Mouse (Mus musculus): ENCODE results near the gene Nrn1l. TPM values are rescaled to one million over a fixed set of nuclear protein-coding genes. Genes with fewer than 3 reads are reported as not detected.

The Nrn1l gene
- polyA plus RNA-seq, 1 experiment from 2014 or later = 0.29 TPM

DNA sequence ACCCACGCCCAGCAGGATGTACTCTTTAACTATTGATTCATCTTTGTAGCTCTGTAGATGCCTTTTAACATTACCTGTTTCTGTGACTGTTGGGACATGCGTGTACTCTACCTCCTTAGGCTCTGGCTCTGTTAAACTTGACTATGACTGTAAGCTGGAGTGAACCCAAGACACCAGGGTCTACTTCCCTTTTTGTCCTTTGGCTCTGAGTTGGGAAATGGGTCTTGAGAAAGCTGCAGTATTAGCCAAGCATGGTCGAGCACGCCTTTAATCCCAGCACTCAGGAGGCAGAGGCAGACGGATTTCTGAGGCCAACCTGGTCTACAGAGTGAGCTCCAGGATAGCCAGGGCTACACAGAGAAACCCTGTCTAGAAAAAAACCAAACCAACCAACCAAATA, 34.9 kb upstream of the Nrn1l start:
- ATAC-seq = no peak
- peaks cover 22% of the 10 kb centered on the region for H3K36me3 ChIP-seq
- peak overlapping the region; percentile 95 for H3K27ac ChIP-seq
- 63% methylated on average over 5 of the region's 5 CpGs for WGBS (ENCODE audit: insufficient replicate concordance)
- H3K27me3 ChIP-seq (replicated peaks) = no peaks in the 10 kb centered on the region
- no peaks in the 10 kb centered on the region for H3K9me3 ChIP-seq (replicated peaks)
- H3K4me3 ChIP-seq = no peak overlapping the region
- H3K4me2 ChIP-seq = peak overlapping the region; percentile 98
- peak overlapping the region; percentile 40; the same call in 1 of the 2 replicates for H3K9ac ChIP-seq
- H3K4me1 ChIP-seq = peaks cover 76% of the 10 kb centered on the region

GRCm38 (mm10) chr8:105859314-105859713, 34.1 kb upstream of the Nrn1l start:
- Histone ChIP-seq H3K27ac (peak overlapping the region; percentile 95), H3K36me3 (peaks cover 30% of the 10 kb centered on the region), H3K4me3 (peak overlapping the region; percentile 97), H3K4me1 (peaks cover 83% of the 10 kb centered on the region), H3K27me3 (replicated peaks) (no peaks in the 10 kb centered on the region), H3K9ac (peak overlapping the region; percentile 96), H3K9me3 (replicated peaks) (no peaks in the 10 kb centered on the region), H3K4me2 (peak overlapping the region; percentile 98)
- no peak for ATAC-seq
- 17% methylated on average over 5 of the region's 5 CpGs for WGBS (ENCODE audit: insufficient replicate concordance)

GRCm38 (mm10) chr8:105860143-105860981, 33.0 kb upstream of the Nrn1l start, which contains the start of gene Nutf2:
Gene Nutf2 (plus strand): TSS chr8:105860580.
- no peaks in the 10 kb centered on the region for H3K9me3 ChIP-seq (replicated peaks)
- H3K27ac ChIP-seq = peak within 1 kb of the TSS; percentile 95
- H3K4me1 ChIP-seq = peaks cover 88% of the 10 kb centered on the region
- peak within 1 kb of the TSS; percentile 97 for H3K4me3 ChIP-seq
- no peaks in the 10 kb centered on the region for H3K27me3 ChIP-seq (replicated peaks)
- ATAC-seq = peak; percentile 96
- peak within 1 kb of the TSS; percentile 96 for H3K9ac ChIP-seq
- WGBS (ENCODE audit: insufficient replicate concordance) = 2% methylated on average over 59 of the region's 59 CpGs
- peak within 1 kb of the TSS; percentile 98 for H3K4me2 ChIP-seq
- H3K36me3 ChIP-seq = peaks cover 39% of the 10 kb centered on the region

DNA sequence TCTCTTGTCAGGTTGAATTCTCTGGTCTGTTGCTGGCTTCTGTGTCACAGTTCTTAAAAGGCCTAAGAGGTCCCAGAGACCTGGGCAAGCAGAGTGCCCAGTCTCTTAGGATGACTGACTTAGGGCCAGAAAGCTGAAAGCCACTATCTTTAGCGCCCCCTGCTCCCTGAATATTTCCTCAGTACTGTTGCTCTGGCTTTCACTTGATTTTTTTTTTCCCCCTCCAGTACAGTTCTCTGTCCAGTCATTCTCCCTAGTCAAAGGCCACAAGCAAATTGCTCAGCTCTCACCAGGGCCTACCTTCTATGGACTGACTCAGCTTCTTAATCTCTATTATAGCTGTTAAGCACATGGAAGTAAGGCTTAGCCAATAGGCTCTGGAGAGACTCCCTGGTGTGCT, 31.4 kb upstream of the Nrn1l start:
- ATAC-seq = no peak
- H3K4me2 ChIP-seq = peak overlapping the region; percentile 98
- WGBS (ENCODE audit: insufficient replicate concordance) = 0% methylated on average over 1 of the region's 1 CpGs
- H3K9me3 ChIP-seq (replicated peaks) = no peaks in the 10 kb centered on the region
- H3K27ac ChIP-seq = peak overlapping the region; percentile 95
- H3K4me1 ChIP-seq = peaks cover 88% of the 10 kb centered on the region
- H3K4me3 ChIP-seq = peak overlapping the region; percentile 97
- peaks cover 55% of the 10 kb centered on the region for H3K36me3 ChIP-seq
- no peaks in the 10 kb centered on the region for H3K27me3 ChIP-seq (replicated peaks)
- peak overlapping the region; percentile 96 for H3K9ac ChIP-seq

DNA sequence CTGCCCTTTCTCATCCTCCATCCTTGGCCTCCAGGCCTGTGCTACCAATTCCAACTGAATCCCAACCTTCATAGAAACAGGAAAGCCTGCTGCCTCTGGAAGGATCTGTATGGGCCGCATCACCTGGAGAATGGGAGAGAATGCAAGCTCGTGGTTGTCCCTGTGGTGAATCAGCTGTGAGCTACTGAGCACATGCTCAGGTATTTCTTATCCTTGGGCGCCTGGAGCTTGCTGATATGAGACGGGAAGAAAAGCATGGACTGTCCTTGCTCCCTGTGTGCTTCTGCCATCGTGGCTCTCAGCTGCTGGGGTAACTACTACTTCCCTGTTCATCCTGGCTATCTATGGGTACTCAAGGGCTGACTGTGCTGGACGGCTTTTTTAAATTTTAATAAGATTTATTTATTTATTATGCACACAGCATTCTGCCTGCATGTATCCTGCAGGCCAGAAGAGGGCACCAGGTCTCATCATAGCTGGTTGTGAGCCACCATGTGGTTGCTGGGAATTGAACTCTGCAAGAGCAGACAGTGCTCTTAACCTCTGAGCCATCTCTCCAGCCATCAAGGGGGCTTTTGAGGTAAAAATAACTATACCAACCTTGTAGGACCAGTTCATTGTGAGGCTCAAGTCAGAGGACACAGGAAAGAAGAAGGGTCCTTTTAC, 26.9 kb upstream of the Nrn1l start:
- H3K4me3 ChIP-seq = no peak overlapping the region
- H3K9me3 ChIP-seq (replicated peaks) = no peaks in the 10 kb centered on the region
- H3K4me1 ChIP-seq = peaks cover 76% of the 10 kb centered on the region
- ATAC-seq = peak; percentile 47; the same call in 1 of the 2 replicates
- H3K9ac ChIP-seq = peak overlapping the region; percentile 7; the same call in 1 of the 2 replicates
- H3K36me3 ChIP-seq = peaks cover 87% of the 10 kb centered on the region
- WGBS (ENCODE audit: insufficient replicate concordance) = 39% methylated on average over 6 of the region's 6 CpGs
- H3K27ac ChIP-seq = peak overlapping the region; percentile 59
- no peaks in the 10 kb centered on the region for H3K27me3 ChIP-seq (replicated peaks)
- no peak overlapping the region for H3K4me2 ChIP-seq

DNA sequence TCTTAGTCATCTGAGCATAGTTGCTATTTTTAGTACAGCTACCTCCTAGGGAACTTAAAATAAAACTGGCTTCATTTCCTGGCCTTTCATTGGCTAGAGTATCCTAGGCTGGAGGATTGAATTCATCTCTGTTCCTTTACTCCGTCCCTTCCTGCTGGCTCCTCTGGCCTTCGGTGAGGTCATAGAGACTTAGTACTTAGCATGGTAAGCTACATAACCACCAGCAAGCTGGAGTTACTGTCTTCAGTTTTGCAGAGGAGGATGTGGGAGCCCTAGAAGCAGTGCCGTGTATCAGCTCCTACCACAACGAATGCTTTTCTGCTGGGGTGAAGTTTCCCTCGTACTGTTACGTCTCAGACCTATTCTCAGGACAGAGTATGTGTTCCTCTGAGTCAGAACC, 19.1 kb upstream of the Nrn1l start:
- no peak overlapping the region for H3K4me3 ChIP-seq
- H3K27me3 ChIP-seq (replicated peaks) = no peaks in the 10 kb centered on the region
- peaks cover 94% of the 10 kb centered on the region for H3K36me3 ChIP-seq
- no peak overlapping the region for H3K9ac ChIP-seq
- 86% methylated on average over 6 of the region's 6 CpGs for WGBS (ENCODE audit: insufficient replicate concordance)
- no peak overlapping the region; the same call in 1 of the 2 replicates for H3K27ac ChIP-seq
- peaks cover 20% of the 10 kb centered on the region for H3K4me1 ChIP-seq
- H3K9me3 ChIP-seq (replicated peaks) = no peaks in the 10 kb centered on the region
- ATAC-seq = no peak
- no peak overlapping the region for H3K4me2 ChIP-seq

DNA sequence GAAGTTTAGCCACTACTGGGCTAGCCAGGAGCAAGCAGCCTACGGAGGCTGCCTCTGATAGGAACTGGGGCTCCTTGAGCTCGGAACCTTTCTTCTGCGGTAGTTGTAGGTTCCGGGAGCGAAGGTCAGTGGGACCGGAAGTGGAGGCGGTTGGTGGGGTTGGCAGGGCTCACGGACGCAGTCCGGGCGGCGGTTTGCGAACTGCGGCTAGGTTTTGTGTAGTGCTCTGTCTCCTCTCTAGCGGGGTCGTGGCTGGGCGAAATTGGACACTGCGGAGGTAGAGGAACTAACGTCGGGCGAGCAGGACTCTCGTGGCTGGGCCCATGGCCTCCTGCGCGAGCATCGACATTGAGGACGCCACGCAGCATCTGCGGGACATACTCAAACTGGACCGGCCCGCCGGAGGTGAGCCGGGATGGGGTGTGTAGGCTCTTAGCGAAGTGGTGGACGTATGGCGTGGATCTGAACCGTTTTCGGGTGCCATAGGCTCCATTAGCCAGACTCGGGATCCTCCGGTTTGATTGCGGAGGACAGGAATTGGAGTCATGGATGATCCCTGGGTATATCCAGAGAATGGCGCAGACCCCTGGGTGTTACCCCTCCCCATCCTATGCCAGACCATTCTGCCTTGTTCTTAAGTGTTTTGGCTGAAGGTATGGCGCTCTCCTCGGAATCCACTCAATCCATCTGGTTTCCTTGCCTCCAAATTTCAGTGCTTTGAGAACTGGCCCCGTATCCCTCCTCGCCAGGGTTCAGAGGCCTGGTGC, 12.4 kb upstream of the Nrn1l start, which contains the start of gene Edc4:
Gene Edc4, plus strand, starts transcription at position 128 of the 767 bp plus-strand sequence.
- Histone ChIP-seq H3K4me2 (peak within 1 kb of the TSS; percentile 85), H3K4me1 (peaks cover 26% of the 10 kb centered on the region), H3K9ac (peak within 1 kb of the TSS; percentile 91), H3K4me3 (peak within 1 kb of the TSS; percentile 92), H3K27ac (peak within 1 kb of the TSS; percentile 76), H3K27me3 (replicated peaks) (no peaks in the 10 kb centered on the region), H3K9me3 (replicated peaks) (no peaks in the 10 kb centered on the region), H3K36me3 (peaks cover 60% of the 10 kb centered on the region)
- 1% methylated on average over 45 of the region's 45 CpGs for WGBS (ENCODE audit: insufficient replicate concordance)
- ATAC-seq = peak; percentile 87

GRCm38 (mm10) chr8:105889756-105890465, 3.5 kb upstream of the Nrn1l start:
- Histone ChIP-seq H3K27ac (no peak overlapping the region), H3K9ac (no peak overlapping the region), H3K9me3 (replicated peaks) (no peaks in the 10 kb centered on the region), H3K27me3 (replicated peaks) (no peaks in the 10 kb centered on the region), H3K4me2 (no peak overlapping the region), H3K4me1 (peaks cover 6% of the 10 kb centered on the region), H3K36me3 (peaks cover 98% of the 10 kb centered on the region), H3K4me3 (no peak overlapping the region)
- no peak for ATAC-seq
- 84% methylated on average over 12 of the region's 12 CpGs for WGBS (ENCODE audit: insufficient replicate concordance)

DNA sequence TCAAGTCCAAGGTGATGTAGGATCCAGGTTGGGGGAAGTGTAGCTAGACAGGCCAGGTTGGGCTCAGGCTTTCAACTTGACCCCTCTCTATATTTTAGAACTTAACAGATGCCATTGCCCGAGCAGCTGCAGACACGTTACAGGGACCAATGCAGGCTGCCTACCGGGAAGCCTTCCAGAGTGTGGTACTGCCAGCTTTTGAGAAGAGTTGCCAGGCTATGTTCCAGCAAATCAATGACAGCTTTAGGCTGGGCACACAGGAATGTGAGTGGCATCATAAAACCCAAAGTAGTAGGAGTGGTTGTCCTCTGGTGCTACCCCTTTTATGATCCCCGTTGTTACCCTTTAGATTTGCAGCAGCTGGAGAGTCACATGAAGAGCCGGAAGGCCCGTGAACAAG, 2.5 kb upstream of the Nrn1l start:
- H3K27me3 ChIP-seq (replicated peaks) = no peaks in the 10 kb centered on the region
- no peak for ATAC-seq
- H3K4me2 ChIP-seq = no peak overlapping the region
- WGBS (ENCODE audit: insufficient replicate concordance) = 86% methylated on average over 6 of the region's 6 CpGs
- no peak overlapping the region for H3K9ac ChIP-seq
- H3K4me1 ChIP-seq = peaks cover 6% of the 10 kb centered on the region
- H3K9me3 ChIP-seq (replicated peaks) = no peaks in the 10 kb centered on the region
- H3K4me3 ChIP-seq = no peak overlapping the region
- H3K36me3 ChIP-seq = peaks cover 88% of the 10 kb centered on the region
- no peak overlapping the region for H3K27ac ChIP-seq

GRCm38 (mm10) chr8:105892432-105892831, 935 bp upstream of the Nrn1l start:
- Histone ChIP-seq H3K27ac (no peak overlapping the region), H3K4me3 (no peak overlapping the region), H3K36me3 (peaks cover 72% of the 10 kb centered on the region), H3K9ac (no peak overlapping the region), H3K27me3 (replicated peaks) (no peaks in the 10 kb centered on the region), H3K9me3 (replicated peaks) (no peaks in the 10 kb centered on the region), H3K4me1 (peaks cover 6% of the 10 kb centered on the region), H3K4me2 (no peak overlapping the region)
- WGBS (ENCODE audit: insufficient replicate concordance) = 79% methylated on average over 6 of the region's 6 CpGs
- ATAC-seq = no peak

GRCm38 (mm10) chr8:105897801-105898480, 4.6 kb downstream of the Nrn1l start:
- H3K4me2 ChIP-seq = no peak overlapping the region
- peaks cover 17% of the 10 kb centered on the region for H3K36me3 ChIP-seq
- peaks cover 25% of the 10 kb centered on the region for H3K4me1 ChIP-seq
- 65% methylated on average over 9 of the region's 9 CpGs for WGBS (ENCODE audit: insufficient replicate concordance)
- H3K27ac ChIP-seq = no peak overlapping the region
- no peak overlapping the region for H3K9ac ChIP-seq
- H3K4me3 ChIP-seq = no peak overlapping the region
- no peaks in the 10 kb centered on the region for H3K9me3 ChIP-seq (replicated peaks)
- no peaks in the 10 kb centered on the region for H3K27me3 ChIP-seq (replicated peaks)
- no peak for ATAC-seq
